Mouse (Mus musculus): ENCODE measurements around the gene Arid5b.

Arid5b gene

DNA sequence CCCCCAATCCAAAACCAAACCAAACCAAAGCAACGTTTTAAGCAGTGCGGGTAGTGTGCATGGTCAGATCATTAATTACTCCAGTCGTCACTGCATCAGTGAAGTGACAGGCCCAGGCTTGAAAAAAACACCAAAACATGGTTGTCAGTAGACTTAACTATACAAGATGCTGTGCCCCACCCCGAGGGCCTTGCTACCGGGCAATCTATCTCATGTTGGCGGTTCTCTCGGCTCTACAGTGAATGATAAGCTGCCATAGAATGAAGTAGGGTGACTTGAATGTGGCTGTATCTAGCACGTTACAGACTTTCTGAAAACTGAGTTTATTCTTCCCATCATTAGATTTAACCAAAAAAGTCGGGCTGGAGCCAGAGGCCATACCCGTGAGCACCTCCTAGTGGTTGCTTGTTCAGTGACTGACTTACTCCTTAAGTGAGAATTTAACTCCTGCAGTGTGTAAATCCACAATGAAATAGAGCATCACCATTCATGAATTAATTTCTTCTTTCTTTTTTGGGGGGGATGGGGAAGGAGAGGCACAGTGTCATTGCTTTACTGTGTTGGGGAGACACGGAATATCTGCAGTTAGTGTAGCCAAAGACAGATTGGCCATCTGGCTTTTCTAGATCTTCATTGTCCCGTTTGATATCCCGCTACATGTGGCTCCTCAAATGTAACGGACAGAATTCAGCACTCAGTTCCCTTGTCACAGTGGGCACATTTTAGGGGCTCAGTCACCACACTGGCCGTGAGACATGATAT lies 188.9 kb downstream of the Arid5b start:
- DNase-seq (ENCODE audit: low read depth, low spot score) = no peak

DNA sequence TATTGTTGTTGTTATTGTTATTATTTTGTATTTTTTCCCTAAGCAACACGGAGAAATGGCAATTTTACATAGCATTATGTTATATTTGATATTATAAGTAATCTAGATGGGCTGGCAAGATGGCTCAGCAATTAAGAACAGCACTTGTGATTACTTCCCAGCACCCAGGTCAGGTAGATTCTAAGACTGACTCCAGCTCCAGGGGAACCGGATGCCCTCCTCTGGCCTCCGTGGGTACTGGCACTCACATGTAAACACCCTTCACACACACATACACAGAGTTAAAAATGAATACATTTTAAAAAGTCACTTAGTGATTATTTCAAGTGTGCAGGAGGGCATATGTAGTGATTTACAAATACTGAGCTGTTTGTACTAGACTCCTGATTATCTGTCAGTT lies 190.8 kb downstream of the Arid5b start:
- DNase-seq (ENCODE audit: low read depth, low spot score) = no peak

DNA sequence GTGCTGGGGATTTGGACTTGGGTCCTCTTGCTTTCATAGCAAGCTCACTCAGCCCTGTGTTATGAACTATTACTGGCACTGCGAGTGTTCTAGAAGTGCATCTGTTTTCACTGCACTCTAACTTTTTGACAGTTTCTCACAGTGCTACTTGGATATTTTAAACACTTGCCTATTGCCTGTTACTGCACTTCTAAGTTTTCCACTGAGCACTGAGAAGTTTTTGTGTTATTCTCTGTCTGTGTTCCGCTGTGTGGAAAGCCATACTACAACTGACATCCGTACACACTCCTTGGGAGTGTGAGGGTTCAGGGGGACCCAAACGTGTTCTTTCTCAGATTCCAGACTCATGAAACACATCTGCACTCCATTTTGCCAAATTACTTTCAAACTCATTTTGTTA lies 191.6 kb downstream of the Arid5b start:
- no peak for DNase-seq (ENCODE audit: low read depth, low spot score)

DNA sequence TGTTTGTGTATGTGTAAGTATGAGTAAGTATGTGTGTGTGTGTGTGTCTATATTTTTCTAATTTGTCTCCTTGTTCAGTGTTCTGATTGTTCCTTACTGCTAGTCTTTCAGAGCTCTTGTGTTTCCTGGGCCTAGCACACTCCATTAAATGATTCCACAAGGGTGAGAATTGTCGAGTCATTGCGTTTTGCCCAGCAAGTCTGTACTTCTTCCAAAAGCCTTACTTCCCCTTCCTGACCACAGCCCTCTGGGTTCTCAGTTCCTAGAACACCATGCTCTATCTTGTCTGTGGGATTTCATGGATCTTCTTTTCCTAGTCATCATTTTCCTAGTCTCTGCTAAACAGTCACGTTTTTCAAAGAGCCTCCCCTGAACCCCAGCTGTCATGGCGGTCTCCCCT lies 193.0 kb downstream of the Arid5b start:
- DNase-seq (ENCODE audit: low read depth, low spot score) = no peak

DNA sequence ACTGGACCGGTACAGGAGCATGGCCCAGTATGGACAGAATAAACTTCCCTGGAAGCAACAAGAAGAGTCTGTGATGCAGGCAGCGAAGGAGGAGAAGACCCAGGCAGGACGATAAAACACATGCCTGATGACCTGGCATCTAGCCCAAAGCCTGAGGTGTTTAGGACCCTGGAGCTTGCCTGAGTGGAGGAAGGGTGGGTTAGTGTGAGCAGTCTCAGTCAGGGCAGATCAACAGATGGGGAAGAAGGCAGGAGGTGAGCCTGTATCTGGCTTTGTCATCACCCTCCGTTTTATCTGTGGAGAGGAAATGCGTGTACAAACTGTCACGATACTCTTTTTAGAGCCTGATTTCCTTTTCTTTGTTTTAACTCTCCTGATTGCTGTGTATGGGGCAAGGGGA lies 196.8 kb downstream of the Arid5b start:
- DNase-seq (ENCODE audit: low read depth, low spot score) = no peak

DNA sequence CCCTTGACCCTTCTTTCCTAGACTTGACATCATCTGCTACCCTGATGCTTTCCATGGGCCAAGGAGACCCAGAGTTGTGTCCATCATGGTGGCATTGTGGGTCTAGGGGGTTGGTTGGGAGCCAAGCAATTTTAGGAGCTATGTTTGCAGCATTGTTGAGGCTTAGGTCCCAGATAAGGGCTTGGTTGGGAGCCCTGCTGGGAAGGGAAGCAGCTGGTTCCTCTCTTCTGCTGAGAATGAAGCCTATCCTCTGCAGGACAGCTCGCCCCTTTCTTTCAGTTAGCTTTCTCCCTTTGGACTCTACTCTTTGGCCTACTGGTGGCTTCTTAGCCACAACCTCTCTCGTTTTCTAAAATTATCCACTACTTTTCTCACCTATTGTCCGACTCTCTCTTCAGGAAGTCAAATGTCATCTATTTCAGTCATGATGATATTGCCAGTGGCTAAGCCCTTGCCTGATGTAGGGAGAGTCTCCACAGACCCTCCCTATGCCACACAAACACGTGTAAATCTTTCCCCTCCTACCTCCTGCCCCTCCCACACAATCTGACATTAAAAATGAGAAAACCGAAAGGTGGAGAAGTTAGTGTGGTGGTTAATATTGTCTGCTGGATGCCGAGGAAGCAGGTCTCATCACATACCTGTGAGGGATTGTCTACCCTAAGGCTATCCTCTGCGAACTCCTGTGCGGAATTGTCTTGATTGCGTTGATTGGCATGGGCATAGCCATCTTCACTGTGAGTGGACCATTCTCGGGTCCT lies 198.4 kb downstream of the Arid5b start:
- no peak for DNase-seq (ENCODE audit: low read depth, low spot score)

DNA sequence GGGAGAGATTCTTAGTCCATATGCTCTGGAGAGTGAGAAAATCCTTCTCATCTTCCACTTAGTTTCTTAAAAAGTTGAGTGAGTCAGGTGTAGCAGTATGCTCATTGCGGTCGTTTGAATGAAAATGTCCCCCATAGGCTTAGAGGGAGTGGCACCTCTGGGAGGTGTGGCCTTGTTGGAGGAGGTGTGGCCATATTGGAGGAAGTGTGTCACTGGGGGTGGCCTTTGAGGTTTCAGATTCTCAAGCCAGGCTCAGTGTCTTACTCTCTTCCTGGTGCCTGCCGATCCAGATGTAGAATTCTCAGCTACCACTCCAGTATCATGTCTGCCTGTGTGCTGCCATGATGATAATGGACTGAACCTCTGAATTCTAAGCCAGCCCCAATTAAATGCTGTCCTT lies 199.8 kb downstream of the Arid5b start:
- DNase-seq (ENCODE audit: low read depth, low spot score) = no peak

DNA sequence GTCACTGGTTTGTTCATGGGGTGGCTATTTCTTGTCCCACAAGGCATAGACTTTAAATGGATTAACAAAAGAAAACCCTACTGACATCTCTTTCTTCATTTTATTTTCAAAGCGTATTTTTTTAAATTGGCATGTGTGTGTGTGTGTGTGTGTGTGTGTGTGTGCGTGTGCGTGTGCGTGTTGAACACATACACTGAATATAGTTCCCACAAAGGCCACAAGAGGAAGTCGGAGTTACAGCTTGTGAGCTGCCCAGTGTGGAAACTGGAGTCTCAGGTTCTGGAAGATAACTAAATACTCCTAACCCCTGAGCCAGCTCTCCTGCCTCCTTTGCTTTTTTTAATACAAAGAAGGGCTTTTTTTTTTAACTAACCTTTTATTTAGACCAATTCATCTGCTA lies 203.4 kb downstream of the Arid5b start:
- no peak for DNase-seq (ENCODE audit: low read depth, low spot score)

DNA sequence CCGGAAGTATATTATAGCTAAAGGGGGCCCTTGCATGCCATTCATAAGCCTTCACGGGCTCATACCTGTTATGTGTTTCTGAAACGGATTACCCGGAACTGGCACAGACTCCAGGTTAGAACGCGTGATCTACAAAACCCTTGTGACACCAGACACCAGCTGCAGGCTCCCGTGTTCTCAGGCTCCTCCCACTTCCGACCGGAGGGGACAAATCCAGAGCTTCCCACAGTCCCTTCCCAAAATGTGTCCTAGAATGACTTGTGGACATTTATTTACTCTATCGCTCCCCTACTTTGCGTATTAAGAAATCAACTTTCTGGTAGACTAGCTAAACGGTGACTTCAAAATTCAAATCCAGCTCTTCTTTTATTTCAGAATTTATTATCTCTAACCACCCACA lies 204.2 kb downstream of the Arid5b start:
- DNase-seq (ENCODE audit: low read depth, low spot score) = no peak

DNA sequence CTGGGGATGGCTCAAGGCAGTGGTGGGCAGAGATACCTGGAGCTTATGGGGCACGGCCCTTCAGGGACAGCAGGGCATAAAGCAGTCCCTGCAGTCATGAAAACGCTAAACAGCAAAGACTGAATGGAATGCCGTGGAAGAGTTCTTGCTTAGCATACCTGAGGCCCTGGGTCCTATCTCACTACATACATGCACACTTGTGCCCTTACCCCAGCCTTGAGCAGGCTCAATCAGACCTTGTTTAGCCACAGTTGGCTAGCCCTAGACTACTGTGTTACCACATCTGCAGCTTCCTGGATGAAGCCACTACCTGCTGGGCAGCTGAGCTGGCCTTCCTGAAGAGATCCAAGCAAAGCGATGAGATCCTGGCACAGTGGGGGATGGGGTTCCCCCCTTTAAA lies 205.9 kb downstream of the Arid5b start:
- no peak for DNase-seq (ENCODE audit: low read depth, low spot score)

DNA sequence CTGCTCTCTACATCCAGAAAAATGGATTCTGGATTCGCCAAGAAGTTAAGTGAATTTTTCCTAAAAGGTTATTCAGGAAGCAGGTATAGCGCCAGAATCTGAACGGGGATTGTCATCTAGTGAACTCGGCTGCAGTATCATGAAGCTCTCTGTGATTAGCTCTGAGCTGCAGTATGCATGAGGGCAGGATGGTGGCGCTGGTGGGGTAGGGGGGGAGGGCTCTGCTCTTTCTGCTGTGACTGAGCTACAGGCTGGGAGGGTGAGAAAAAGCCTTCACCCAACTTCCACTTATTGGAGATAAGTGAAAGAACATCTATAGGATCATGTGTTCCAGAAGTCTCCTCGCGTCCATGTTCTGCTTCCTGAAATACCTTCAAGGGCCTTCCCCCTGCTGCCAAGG lies 207.5 kb downstream of the Arid5b start:
- DNase-seq (ENCODE audit: low read depth, low spot score) = no peak

DNA sequence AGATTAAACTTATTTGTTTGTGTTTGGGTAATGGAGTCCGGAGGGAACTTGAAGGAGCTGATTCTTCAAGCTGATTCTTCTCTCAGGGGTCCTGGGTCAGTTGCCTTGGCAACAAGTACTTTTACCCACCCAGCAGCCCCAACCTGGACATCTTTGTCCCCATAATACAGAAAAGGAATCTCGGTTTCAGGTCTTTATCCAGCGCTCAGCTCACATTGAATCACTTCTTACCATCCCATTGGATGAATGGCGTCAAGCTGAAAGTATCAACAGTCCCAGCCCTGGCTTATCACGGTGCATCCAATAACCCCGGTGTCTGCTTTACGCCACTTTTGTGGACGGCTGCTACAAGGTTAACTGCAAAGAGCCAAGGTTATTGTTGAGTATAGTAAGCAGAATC lies 210.1 kb downstream of the Arid5b start:
- no peak for DNase-seq (ENCODE audit: low read depth, low spot score)

DNA sequence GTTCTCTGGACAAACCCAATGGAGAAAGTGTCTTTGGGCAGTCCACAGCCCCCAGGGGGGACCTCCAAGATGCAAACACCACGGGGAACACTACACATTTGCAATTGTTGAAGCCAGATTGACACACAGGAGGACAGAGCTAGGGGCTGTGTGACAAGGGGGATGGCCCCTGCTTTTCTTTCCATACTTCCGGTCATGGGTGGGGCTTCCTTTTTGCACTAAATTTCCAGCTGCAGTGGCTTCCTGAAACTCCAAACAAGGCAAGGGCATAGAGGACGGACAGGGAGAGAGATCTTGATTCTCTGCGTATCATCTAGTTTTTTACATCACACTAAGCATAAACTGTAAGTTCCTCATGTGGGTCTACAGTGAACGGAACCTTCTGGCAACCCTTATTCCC lies 210.6 kb downstream of the Arid5b start:
- no peak for DNase-seq (ENCODE audit: low read depth, low spot score)

DNA sequence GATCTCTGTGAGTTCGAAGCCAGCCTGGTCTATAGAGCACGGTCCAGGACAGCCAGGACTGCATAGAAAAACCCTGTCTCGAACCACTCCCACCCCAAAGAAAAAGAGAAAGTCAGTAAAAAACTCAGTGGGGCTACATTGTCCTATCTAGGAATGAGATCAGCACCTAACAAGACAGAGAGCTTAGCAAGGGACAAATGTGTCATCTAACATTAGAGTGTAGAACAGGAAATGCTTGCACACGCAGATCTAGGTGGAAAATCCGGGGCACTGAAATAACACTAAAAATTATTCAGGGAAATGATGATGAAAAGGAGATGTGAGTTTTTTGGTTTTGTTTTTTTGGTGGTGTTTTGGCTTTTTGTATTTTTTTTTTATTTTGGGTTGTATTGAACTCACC lies 212.4 kb downstream of the Arid5b start:
- DNase-seq (ENCODE audit: low read depth, low spot score) = no peak

DNA sequence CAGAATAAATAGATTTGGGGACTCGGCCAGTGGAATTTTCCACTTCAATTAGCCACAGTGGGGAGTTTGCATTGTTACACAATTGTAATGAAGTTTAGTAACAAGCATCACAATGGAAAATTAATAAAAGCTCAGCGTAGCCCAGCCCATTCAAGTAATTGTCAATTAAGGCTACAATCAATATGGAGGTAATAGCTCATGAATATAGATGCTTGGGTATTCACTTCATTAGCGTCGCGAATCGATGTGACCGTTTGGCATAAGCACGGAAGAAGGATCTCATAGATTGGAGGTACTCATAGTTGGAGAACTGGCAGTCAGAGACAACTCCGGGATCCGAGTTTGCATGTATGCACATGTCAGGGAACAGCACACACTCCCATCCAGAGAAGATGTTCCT lies 214.0 kb downstream of the Arid5b start:
- no peak for DNase-seq (ENCODE audit: low read depth, low spot score)

DNA sequence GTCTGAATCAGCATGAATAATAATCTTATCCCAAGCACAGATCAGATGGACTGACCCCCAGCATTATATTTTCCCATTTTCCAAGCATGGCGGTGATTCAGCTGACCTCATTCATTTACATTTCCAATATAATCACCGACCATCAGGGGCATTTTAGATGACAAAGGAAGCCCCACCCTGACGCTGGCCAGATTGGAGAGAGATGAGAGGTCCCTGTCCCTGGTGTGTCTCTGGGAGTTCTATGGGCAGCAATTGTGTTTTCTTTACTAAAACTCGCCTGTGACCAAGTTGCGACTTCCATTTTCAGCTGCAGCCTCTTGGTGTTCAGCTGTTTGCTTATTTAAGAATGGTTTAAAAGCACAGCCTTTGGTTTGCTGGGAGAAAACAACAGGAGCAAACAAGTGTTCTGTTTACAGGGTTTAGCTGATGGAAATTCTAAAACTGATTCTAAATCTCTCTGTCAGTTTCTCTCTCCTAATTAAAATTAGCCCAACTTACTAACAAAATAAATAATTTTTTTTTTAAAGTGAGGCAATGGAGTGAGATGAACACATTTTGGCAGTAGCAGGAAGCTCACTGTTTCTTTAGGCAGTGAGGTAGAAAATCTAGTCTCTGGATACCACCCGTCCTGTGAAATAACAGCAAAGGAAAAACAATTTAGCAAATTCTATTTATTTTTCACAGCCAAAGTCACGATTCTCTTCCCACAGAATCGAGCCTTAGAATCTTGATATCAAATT lies 214.6 kb downstream of the Arid5b start:
- no peak for DNase-seq (ENCODE audit: low read depth, low spot score)

DNA sequence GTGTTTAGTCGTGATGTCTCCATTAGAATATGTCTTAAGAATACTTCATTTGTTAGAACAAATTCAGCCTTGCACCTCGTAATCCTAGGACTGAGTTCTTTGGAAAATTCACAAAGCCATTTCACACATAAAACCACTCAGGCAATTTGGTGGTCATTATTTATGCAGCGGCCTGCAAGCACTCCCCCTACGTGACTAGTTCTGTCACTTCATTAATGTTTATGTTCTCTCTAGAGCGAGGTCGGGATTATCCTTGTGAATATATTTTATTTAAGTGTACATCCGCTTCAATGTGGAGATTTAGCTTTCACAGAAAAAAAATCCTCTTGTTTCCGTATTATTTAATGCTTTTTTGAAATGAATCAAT lies 217.3 kb downstream of the Arid5b start:
- no peak for DNase-seq (ENCODE audit: low read depth, low spot score)

DNA sequence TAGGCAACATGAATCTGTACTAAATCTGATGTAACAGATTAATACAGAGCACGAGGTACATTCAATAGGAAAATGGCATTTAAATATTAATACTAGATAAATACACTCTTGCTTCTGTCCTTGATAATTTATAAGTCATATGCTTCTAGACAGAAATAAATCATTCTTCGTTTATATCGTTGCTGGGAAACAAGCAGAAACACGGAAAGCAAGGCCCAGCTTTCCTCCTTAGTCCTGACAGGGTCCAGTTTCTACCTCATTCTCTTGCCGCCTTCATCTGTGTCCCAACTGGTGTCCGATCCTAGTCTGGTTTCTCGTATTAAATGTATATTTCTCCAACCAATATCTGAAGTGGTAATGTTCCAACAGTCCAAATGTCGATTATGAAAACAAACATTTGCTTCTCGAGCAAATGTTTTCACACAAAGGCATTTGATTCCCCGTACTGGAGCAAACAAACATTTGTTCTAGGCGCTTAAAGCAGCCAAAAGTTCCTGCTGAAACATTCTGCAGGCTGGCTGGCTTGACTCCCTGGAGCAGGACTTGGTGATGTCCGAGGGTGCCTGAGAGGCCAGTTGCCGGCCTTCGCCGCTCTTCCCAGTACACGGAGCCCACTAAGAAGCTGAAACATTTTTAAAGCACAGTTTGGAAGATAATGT lies 217.8 kb downstream of the Arid5b start:
- peak; percentile 44 for DNase-seq (ENCODE audit: low read depth, low spot score)

DNA sequence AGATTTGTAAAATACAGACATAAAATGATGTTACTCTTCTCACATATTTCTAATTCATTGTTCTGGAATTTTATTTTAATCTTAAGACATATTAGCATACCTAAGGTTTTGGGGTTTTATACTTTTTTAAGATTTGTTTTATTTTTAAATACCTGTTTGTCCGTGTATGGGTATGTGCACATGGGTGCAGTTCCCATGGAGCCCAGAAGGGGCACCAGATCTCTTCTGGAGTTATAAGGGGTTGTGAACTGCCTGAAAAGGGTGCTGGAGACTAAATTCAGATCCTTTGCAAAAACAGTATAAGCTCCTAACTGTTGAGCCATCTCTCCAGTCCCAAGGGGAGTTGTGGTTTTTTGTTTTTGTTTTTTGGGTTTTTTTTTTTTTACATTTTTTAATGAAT lies 220.2 kb downstream of the Arid5b start:
- no peak for DNase-seq (ENCODE audit: low read depth, low spot score)

DNA sequence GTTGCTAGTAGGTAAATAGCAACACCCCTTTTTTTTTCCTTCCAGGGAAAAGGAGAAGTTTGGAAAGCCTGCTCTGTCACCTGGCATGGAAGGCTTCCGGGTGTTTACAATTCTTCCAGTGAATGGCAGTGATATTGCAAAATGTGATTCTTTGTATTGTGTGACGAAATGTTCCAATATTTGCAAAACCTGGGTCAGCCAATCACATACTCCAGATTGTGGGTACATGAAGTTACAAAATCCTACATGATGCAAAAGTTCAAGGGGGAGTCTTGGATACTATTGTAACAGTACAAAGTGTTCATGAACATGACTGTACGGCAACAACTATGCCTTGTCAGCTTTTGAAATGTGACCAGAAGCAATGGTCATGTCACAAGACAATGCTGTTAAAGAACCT lies 220.7 kb downstream of the Arid5b start:
- DNase-seq (ENCODE audit: low read depth, low spot score) = no peak

DNA sequence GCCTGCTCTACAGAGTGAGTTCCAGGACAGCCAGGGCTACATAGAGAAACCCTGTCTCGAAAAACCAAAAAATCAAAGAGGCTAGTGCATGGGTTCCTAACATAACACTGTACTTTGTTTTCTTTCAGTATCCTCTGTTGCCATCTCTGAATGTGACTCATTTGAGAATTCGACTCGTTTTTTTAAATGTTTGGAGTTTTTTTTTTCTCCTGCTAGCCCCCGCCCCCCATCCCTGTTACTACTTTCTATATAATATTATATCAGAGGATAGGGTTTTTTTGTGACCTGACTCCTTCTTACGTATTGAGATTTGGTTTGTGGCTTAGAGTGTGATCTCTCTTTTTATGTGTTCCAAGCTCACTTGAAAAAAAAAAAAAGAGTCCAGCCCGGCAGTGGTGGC lies 223.8 kb downstream of the Arid5b start:
- no peak for DNase-seq (ENCODE audit: low read depth, low spot score)

DNA sequence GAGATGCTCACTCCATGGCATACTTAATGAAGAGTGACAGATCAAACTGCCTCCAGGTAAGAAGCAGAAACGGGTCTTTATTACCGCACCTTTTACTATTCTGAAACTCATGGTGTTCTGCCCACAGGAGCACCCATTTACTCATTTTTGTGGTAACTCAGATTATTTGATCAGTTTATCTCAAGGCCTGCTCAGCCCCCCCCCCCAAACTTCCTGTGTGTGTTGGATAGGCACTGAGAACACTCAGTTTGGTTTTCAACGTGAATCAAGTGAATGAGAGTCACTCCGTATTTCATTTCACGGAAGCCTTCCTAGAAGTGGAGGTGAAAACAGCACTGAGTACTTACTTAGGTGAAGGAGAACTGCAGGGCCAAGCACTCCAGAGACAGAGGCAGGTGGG lies 224.4 kb downstream of the Arid5b start:
- DNase-seq (ENCODE audit: low read depth, low spot score) = no peak

Measured in skeletal muscle tissue, adult 2 months (tissue).